Mouse (Mus musculus) stomach, postnatal 0 days (tissue): ENCODE results near the gene Gcn1l1. TPM values are rescaled to one million over a fixed set of nuclear protein-coding genes. Genes with fewer than 3 reads are reported as not detected.
"Not testable (repeated sequence)": the region's sequence is repeated elsewhere in the genome, so short reads cannot be mapped to it uniquely, and the experiment has no call there.

Experiments
- ATAC-seq: fragments of 200-750 bp; cut with Nextera tagmentation; 2 replicates; pipeline ENCODE4 v1.8.0; 2017; ENCODE audit not compliant: low FRiP score, low TSS enrichment
- DNase-seq: peaks from one replicate; pipeline ENCODE4 v3.0.0-alpha.2; 2016; ENCODE audit warnings: low spot score
- H3K27ac ChIP-seq: fragments of 300-500 bp; sonication (generic); replicated peaks from 2 replicates; pipeline ENCODE4 v1.5.1; 2014; ENCODE audit warnings: mild to moderate bottlenecking, control low read depth
- H3K27me3 ChIP-seq: fragments of 300-500 bp; sonication (generic); 2 replicates; pipeline ENCODE4 v1.6.1; 2014; ENCODE audit warnings: low read length; ENCODE audit not compliant: control insufficient read depth, insufficient read depth
- H3K36me3 ChIP-seq: fragments of 300-500 bp; sonication (generic); 2 replicates; pipeline ENCODE4 v1.6.1; 2014; ENCODE audit warnings: low read length, mixed read lengths; ENCODE audit not compliant: control insufficient read depth, insufficient read depth
- H3K4me1 ChIP-seq: fragments of 300-500 bp; sonication (generic); replicated peaks from 2 replicates; pipeline ENCODE4 v1.6.1; 2014; ENCODE audit warnings: antibody characterized with exemption; ENCODE audit not compliant: control insufficient read depth, insufficient read depth
- H3K4me2 ChIP-seq: fragments of 300-500 bp; sonication (generic); replicated peaks from 2 replicates; pipeline ENCODE4 v1.6.1; 2014; ENCODE audit warnings: low read depth, mild to moderate bottlenecking, control low read depth, moderate library complexity
- H3K4me3 ChIP-seq: fragments of 300-500 bp; sonication (generic); 2 replicates; pipeline ENCODE4 v1.5.1; 2014; ENCODE audit warnings: low read depth, low read length, control low read depth
- H3K9ac ChIP-seq: fragments of 300-500 bp; sonication (generic); 2 replicates; pipeline ENCODE4 v1.6.1; 2014; ENCODE audit warnings: mild to moderate bottlenecking, low read length, control low read depth, mixed read lengths
- H3K9me3 ChIP-seq: fragments of 300-500 bp; sonication (generic); 2 replicates; pipeline ENCODE4 v1.6.1; 2016; ENCODE audit warnings: low read length; ENCODE audit not compliant: control insufficient read depth
- CTCF ChIP-seq: IDR thresholded peaks from 2 replicates; pipeline ENCODE4 v1.5.1; 2016; ENCODE audit warnings: antibody characterized with exemption, low read depth, mild to moderate bottlenecking, moderate library complexity
- EP300 ChIP-seq: optimal IDR thresholded peaks from 2 replicates; pipeline ENCODE3; 2016; ENCODE audit warnings: antibody characterized with exemption
- WGBS: fragments of 180-500 bp; shearing (Covaris S2); extraction: QIAGEN DNeasy Blood & Tissue Kit; methylation state at CpG from one replicate; pipeline ENCODE4 v1.1.7; 2014; 5-methylcytosine and 5-hydroxymethylcytosine counted together
- polyA plus RNA-seq: library from polyadenylated mRNA; unstranded; fragments of >200 nt; fragmentation: Nextera tagmentation; extraction: Ambion mirVana; gene quantifications from 2 replicates; pipeline ENCODE4 v1.2.1, GENCODE M21; 2015

Gcn1l1 gene
- 11.2 and 11.7 TPM in 2 replicates for polyA plus RNA-seq

DNA sequence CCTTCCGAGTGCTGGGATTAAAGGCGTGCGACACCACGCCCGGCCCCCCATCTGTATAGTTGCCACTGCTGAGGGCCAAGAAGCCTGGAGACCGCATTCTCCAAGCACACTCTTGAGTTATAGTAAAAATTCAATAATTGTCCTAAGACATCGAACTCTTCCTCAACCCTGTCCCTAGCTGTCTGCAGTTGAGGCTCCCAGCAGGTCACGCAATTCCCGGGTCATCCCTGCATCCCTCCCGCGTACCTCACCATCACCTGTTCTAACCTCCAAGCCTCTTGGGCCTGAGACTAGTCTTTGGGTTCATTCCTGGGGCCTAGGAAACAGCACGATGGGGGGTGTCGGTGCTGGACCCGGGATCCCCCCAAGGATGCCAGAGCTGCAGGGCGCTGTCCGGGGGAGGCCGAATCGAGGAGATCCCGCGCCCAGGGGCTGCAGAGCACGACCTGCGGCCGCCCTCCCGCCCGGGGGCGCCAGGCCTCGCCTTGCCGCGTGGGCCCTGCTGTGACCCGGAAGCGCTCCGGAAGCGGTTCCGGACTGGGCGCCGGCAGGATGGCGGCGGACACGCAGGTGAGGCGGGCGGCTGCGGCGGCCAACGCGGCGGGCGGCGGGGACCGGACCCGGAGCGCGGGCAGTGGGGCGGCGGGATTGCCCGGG lies at the start of gene Gcn1l1:
Gene Gcn1l1 (plus strand): TSS at position 518 of the 657 bp plus-strand sequence.
- H3K4me1 ChIP-seq = peaks cover 6% of the 10 kb centered on the region; the same call in 1 of the 2 replicates
- H3K27me3 ChIP-seq = no peaks in the 10 kb centered on the region
- peak; percentile 85 for ATAC-seq
- peak within 1 kb of the TSS; percentile 97 for H3K4me3 ChIP-seq
- peak; percentile 64 for TF ChIP-seq CTCF
- TF ChIP-seq EP300 = no peak
- H3K9me3 ChIP-seq = no peaks in the 10 kb centered on the region
- H3K27ac ChIP-seq = peak within 1 kb of the TSS; percentile 82
- peaks cover 13% of the 10 kb centered on the region for H3K36me3 ChIP-seq
- DNase-seq = peak; percentile 83
- H3K4me2 ChIP-seq = peak within 1 kb of the TSS; percentile 90
- H3K9ac ChIP-seq = peak within 1 kb of the TSS; percentile 93
- WGBS = 2% methylated on average over 53 of the region's 55 CpGs

- Histone ChIP-seq H3K4me3 (no peak overlapping the region), H3K36me3 (no peaks in the 10 kb centered on the region), H3K9ac (no peak overlapping the region), H3K4me1 (peaks cover 10% of the 10 kb centered on the region), H3K4me2 (no peak overlapping the region), H3K27ac (peak overlapping the region; percentile 26; the same call in 1 of the 2 replicates), H3K27me3 (no peaks in the 10 kb centered on the region), H3K9me3 (no peaks in the 10 kb centered on the region)
- DNase-seq = no peak
- ATAC-seq = no peak; the same call in 1 of the 2 replicates
- TF ChIP-seq EP300 = no peak
- no peak for TF ChIP-seq CTCF
- 75% methylated on average over 32 of the region's 32 CpGs for WGBS
Measured at GRCm38 (mm10) chr5:115516081-115516907, 48.8 kb upstream of the Gcn1l1 start.

GRCm38 (mm10) chr5:115516908-115517307 lies 48.1 kb upstream of the Gcn1l1 start:
- no peak for TF ChIP-seq EP300
- TF ChIP-seq CTCF = no peak
- no peaks in the 10 kb centered on the region for H3K27me3 ChIP-seq
- ATAC-seq (no peak), DNase-seq (no peak)
- no peak overlapping the region for H3K4me2 ChIP-seq
- peak overlapping the region; percentile 26; the same call in 1 of the 2 replicates for H3K27ac ChIP-seq
- no peak overlapping the region for H3K4me3 ChIP-seq
- H3K36me3 ChIP-seq = no peaks in the 10 kb centered on the region
- H3K9me3 ChIP-seq = no peaks in the 10 kb centered on the region
- H3K4me1 ChIP-seq = peaks cover 10% of the 10 kb centered on the region
- 90% methylated on average over 7 of the region's 7 CpGs for WGBS
- no peak overlapping the region for H3K9ac ChIP-seq

DNA sequence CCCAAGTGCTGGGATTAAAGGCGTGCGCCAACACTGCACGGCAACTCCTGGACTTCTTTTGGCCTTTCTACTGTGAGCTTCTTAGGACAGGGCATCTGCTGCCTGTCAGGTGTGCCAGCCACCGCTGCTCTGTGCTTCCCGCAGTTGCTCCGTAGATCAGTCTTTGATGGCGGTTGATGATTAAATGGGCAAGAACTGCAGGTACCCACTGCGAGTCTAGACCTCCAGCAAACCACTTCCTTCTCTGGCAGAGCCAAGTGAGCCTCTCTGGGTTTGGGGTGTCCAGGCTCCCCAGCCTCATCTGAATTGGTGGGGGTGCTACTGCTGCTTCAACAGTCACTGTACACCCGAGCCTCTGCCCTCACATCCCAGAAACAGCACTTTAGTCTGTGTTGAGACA lies 47.6 kb upstream of the Gcn1l1 start:
- H3K9me3 ChIP-seq = no peaks in the 10 kb centered on the region
- no peak overlapping the region for H3K9ac ChIP-seq
- H3K4me3 ChIP-seq = no peak overlapping the region
- H3K36me3 ChIP-seq = no peaks in the 10 kb centered on the region
- DNase-seq = no peak
- no peak for TF ChIP-seq EP300
- TF ChIP-seq CTCF = no peak
- peaks cover 11% of the 10 kb centered on the region for H3K4me1 ChIP-seq
- ATAC-seq = no peak
- no peaks in the 10 kb centered on the region for H3K27me3 ChIP-seq
- no peak overlapping the region for H3K4me2 ChIP-seq
- no peak overlapping the region for H3K27ac ChIP-seq
- 89% methylated on average over 9 of the region's 9 CpGs for WGBS

- peaks cover 12% of the 10 kb centered on the region for H3K4me1 ChIP-seq
- not testable (repeated sequence) for ATAC-seq, H3K9me3 ChIP-seq, DNase-seq, H3K9ac ChIP-seq, H3K27me3 ChIP-seq, H3K36me3 ChIP-seq, H3K4me2 ChIP-seq, H3K27ac ChIP-seq, H3K4me3 ChIP-seq
- 93% methylated on average over 6 of the region's 8 CpGs for WGBS
Measured at GRCm38 (mm10) chr5:115518214-115518613, 46.8 kb upstream of the Gcn1l1 start.
